Mouse (Mus musculus) lung, postnatal 0 days (tissue): ENCODE results near the gene Gsdma2.

Experiments used
- CTCF ChIP-seq: IDR thresholded peaks from 2 replicates; pipeline ENCODE4 v1.5.1; 2016; ENCODE audit warnings: antibody characterized with exemption, mild to moderate bottlenecking
- EP300 ChIP-seq: IDR thresholded peaks from 2 replicates; pipeline ENCODE4 v1.6.1; 2016; ENCODE audit warnings: antibody characterized with exemption, mild to moderate bottlenecking, control low read depth

DNA sequence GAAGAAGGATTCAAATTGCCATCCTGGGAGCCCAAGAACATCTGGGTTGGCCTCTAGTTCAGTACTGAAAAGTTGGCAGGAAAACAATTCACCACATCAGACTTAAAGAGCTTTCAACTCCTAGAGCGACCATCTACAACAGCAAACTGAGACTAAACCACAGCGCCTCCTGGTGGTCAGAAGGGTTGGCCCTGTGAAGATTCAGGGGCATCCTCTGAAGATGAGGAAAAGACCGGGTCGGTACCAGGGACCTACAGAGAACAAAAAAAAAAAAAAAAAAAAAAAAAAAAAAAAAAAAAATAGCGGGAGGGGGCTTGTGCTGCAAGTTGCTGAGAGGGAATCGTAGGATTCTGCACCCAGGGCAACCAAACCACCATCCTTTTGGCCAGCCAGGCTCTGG, 49.2 kb upstream of the Gsdma2 start:
- TF ChIP-seq CTCF (peak; percentile 86), EP300 (no peak)
